Mouse (Mus musculus) c-Kit-positive CD71-positive TER-119-negative erythroid progenitor cells, embryonic 14.5 days (primary cell): ENCODE results near the gene Abhd15.

ENCODE experiments used
- DNase-seq: peaks from one replicate; pipeline ENCODE4 v3.0.0-alpha.2; 2013; ENCODE audit warnings: low read depth

The Abhd15 gene

DNA sequence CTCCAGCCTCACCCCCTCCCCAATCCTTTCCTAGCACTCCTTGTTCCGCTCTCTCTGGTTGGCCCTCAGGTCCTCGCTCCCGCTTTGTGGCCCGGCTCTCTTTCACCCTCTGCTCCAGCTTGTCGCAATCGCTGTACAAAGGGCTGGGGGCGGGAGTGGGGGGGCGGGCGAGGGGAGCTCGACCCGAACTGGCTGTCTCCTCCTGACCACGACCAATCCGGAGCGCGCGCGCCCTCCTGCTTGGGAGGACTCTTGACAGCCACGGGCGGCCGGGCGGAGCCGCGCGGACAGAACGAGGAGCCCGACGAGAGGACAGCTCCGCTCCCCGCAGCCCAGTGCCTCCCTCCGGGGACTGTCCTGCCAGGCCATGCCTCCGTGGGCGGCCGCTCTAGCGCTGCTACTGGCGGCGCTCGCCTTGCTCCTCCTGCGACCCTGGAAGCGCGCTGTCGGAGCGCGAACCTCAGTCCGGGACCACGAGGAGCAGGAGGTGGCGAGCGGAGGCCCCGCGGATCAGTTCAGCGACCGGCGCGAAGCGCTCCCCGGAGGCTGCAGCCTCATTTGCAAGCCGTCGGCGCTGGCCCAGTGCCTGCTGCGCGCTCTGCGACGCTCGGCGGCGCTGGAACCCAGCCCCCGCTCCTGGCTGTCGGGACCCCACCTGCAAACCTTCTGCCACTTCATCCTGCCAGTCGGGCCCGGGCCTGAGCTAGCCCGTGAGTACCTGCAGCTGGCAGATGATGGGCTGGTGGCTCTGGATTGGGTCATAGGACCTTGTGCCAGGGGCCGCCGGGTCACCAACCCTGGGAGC, at the start of gene Abhd15:
Gene Abhd15 (plus strand): TSS at position 290 of the 805 bp plus-strand sequence.
- DNase-seq = no peak

DNA sequence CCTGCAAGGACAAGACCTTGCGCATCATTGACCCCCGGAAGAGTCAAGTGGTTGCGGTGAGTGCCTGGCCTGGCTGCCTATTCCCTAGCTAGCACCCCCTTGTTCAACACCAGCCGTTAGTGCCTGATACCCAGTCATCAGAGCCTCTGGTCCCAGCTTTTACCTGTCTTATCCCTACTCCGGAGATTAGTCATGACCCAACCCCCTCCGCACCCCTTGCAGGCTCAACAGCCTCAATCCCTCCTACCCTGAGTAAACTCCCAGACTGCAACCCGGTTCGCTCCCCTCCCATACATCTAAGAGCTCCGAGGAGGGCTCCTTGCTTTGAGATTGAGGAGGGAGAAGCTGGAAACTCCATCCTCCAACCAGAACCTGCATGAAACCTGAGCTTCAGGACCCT, 48.4 kb upstream of the Abhd15 start:
- DNase-seq = no peak

DNA sequence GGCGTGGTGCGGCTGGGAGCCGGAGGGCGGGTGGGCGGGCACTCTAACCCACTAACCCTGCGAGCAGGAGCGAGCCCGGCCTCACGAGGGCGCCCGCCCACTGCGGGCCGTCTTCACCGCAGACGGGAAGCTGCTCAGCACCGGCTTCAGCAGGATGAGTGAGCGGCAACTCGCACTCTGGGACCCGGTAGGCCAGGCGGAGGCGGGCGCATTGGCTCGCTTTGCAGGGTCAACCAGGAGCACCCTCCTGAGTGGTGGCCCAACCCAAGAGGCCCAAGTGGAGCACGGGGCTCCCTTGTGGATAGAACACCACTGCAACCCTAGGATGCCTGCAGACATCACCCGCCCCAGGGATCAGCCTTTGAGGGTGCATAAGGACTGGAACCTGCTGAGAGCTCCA, 47.8 kb upstream of the Abhd15 start:
- DNase-seq = peak; percentile 36

GRCm38 (mm10) chr11:77467784-77468183, 47.1 kb upstream of the Abhd15 start:
- DNase-seq = peak; percentile 63

DNA sequence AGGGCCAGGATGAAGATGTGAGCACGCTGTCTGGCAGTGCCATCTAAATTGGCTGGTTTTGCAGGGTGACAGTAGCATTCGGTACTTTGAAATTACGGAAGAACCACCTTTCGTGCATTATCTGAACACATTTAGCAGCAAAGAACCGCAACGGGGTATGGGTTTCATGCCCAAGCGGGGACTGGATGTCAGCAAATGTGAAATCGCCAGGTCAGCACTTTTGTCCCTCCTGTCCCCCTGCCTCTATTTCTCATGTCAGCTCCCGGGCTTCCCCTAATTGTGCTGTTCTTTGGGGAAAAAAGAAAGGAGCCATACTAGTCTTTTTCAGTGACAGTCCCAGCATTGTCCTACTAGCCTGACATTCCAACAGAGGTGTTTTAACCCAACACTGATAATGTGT, 46.5 kb upstream of the Abhd15 start:
- no peak for DNase-seq

GRCm38 (mm10) chr11:77471407-77471806, 43.5 kb upstream of the Abhd15 start:
- DNase-seq = no peak

- DNase-seq = no peak
These were observed 42.1 kb upstream of the Abhd15 start for GRCm38 (mm10) chr11:77472775-77473174.

DNA sequence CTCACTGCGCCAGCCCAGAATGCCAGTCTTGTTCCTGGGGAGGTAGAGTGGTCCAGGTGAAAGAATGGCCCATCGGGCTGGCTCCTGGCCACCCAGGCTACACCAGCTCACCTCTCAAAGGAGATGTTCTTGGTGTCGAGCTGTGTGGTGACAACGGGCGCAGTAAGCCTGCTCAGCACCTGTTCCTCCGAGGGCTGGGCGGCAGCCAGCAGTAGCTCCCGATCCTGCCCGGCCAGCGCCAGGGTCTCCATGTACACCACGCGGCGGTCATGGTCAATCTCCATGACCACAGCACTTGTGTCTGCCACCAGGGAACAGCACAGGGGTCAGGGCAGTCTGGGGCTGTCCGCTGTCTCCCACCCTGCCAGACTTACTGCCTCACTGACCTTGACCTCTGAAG, 38.7 kb upstream of the Abhd15 start:
- DNase-seq = no peak

DNA sequence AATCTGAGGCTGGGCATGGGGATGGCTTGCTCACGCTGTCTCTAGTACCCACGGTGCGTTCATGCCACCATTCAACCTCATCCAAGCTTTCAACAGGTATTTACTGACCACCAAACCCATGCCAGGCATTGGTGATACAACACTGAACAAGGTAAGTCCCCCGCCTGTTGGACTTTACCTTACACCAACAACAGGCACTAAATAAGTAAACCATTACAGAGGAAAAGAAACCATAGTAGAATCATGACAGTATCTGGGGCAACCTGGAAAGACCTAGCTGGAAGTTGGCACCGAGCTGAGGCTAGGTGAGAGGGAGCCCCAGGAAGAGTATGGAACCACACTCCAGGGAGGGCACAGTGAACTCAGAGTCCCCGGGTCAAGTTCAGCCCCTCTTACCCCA, 38.0 kb upstream of the Abhd15 start:
- DNase-seq = no peak

DNA sequence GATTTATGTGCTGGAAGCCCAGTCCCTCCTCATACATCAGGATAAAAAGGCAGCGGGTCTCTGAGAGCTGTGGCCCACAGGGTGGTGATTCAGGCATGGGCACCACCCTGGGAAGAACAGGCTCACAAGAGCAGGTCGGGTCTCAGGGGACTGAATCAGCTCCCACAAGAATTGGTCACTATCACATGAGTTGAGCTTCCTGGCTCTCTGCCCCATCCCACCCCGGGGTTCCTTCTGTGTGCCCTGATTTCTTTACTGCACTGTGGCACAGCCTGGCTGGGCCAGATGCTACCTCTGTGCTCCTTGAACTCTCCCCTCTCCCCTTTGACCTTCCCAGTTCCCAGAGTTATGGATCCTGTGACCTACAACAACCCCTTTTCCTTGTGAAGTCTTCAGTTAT, 31.9 kb upstream of the Abhd15 start:
- no peak for DNase-seq

DNA sequence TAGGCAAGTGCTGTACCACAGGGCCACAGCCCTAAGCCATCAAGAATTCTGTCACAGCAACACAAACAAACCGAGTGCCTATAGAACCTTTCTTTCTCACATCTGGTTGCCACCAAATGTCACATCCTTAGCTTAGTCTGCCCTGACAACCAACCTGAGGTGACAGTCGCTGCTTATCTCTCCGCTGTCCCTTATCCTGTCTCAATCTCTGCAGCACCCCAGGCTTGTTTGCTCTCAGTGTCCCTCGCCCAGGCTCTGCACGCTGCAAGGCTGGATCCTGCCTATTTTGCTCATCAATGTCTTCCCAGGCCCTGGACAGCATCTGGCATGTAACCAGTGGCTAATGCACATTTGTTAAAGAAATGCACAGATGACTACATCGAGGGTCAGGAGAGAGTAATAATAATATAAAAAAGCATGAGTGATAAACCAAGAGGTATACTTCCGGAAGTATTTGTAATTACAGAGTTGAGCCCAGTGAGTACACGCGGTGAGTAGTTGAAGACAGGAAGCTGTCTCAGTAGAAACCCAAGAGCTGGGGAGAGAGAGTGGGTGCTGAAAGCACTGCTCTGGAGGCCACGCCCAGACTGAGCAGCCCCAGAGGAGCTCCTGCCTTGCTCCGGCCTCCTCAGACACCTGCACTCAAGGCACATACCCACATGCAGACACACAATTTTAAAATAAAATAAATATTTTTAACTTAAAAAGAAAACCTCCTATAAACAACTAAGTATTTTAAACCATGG, 31.2 kb upstream of the Abhd15 start:
- no peak for DNase-seq

GRCm38 (mm10) chr11:77485229-77485628, 29.7 kb upstream of the Abhd15 start:
- no peak for DNase-seq

DNA sequence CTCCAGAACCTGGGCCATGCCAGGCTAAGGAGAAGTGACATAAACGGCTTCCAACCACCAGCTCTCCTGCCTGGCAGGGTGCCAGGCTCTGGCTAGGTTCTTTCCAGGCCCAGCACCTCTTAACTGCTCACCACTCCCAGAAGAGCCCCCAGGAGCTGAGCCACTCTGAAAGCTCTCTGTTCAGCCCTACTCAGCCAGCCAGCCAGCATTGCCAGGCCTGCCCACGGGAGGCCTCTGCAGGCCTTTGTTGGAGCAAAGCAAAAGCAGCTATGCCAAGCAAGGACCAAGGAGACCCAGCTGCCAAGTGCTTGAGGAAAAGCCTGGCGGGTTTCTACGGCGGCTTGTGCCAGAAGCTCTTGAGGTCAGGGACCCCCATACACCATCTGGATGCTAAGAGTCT, 28.1 kb upstream of the Abhd15 start:
- DNase-seq = no peak

DNA sequence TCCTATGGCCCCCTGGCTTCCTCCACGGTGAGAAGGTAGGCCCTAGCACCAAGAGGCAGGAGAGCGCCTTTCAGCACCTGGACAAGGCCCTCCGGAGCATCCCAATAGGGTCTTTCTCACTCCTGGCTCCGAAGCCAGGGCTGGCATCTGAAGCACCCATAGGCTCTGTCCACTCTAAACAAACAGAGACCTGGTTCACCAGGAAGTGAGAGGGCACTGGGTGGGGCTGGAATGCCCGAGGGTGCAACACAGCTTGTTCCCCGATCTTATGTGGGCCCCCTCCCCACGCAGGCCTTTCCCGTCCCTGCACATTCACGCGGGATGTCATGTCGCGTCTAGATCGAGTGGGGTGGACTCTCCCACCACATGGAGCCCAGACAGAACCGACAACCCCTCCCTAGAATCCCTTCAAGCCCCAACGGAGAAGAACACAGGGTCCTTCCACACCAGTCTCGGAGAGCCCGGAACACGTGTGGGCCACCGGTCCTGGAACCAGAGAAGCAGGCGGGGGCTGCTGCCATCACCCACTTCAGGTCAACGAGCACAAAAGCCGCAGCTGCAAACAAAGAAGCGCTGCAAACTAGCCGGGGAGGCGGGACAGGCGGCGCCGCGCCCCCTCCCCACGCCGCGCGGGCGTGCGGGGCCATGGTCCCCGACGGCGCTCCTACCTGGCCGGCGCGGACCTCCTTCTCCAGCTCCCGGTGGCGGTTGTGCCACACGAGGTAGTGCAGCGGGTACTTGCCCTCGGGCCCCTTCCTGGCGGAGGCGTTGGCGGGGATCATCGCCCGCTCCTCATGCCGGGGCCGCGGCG, 25.9 kb upstream of the Abhd15 start:
- no peak for DNase-seq

GRCm38 (mm10) chr11:77489591-77490235, 25.2 kb upstream of the Abhd15 start, which contains the start of gene Ankrd13b:
Ankrd13b (minus strand) TSS chr11:77489678.
- DNase-seq = no peak

DNA sequence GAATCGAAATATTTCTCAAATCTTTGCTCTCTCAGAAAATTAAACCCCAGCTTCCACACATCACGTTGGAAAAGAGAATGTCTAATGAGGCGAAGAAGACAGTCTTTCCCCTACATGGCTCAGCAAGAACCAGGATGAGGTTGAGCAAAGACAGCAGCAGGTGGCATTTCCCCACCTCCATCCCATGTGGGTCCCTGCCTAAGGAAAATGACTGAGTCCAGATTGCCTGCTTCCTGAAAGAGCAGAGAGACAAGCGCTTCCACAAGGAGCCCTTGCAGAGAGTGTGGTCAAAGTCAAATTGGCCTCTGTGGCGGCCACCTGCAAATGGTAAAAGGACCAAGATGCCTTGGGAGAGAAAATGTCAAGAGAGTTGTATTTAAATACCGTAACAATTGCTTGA, 24.5 kb upstream of the Abhd15 start:
- no peak for DNase-seq

DNA sequence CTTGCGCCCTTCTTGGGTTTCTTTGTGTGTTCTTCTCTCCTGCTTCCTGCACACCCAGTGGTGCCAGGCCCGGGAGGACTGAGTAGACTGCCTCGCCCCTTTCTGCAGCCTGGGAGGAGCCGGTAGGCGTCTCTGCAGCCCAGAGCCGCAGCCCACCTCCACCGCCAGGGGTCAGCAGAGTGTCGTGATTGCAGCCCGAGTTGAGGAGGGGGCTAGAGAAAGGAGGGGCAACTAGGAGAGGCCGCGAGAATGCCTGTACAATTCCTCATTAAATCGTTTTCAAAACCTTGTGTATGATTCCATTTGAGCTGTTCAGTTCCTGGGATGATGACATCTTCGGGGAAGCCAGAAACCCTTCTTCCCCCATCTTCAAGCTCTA, 23.8 kb upstream of the Abhd15 start:
- DNase-seq = no peak

- DNase-seq = no peak
These were observed 23.2 kb upstream of the Abhd15 start for GRCm38 (mm10) chr11:77491502-77492291.

DNA sequence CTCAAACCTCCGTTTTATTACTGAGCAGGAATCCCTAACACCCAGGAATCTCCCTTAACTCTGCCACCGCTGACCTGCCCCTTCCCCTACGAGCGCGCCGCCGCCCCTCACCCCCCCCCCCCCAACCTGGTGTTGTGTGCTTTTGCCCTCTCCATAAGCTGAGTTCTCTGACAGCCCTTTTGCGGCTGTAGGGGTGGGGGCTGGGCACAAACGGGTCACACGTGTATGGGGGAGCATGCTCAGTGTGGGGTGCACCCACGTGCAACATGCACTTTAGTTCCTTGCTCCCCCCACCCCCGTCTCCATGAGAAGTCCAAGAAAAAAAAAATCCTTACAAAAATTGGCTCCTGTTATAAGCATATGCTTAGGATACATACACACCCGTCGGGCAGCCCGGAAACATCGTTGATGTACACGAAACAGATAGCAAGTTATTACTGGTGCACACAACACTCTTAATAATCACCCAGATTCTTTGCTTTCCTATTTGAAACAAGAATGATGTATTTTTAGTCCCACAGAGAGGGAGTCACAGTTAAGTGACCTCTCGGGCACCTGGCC, 22.5 kb upstream of the Abhd15 start:
- no peak for DNase-seq

DNA sequence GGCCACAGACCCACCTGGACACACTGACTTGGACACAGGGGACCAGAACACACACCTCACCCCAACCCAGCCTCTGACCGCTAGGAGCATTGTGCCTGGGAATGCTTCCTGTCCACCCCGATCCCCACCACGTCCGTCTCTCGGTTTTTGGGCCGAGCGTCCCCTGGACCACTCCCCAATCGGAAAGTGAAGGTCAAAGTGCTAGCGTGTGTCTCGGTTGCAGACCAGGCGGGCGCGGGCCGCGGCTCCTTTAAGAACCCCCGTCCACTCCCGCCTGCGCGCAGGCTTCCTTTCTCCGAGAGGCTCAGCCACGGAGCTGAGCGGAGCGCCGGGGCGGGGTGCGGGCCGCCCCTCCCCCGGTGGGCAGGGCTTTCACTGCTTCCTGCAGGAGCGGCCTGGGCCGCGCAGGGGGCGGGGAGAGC, 22.0 kb upstream of the Abhd15 start:
- peak; percentile 81 for DNase-seq
